Mouse (Mus musculus) c-Kit-positive CD71-positive TER-119-positive erythroid progenitor cells, embryonic 14.5 days (primary cell): Measurements from ENCODE around the gene Gm13723.

Source experiments
- DNase-seq: peaks from one replicate; pipeline ENCODE4 v3.0.0-alpha.2; 2013; ENCODE audit warnings: low spot score

The Gm13723 gene

GRCm38 (mm10) chr2:86874702-86875101 lies at the start of gene Gm13723:
Gene Gm13723 (minus strand): TSS chr2:86874802.
- no peak for DNase-seq

- DNase-seq: no peak
Measured at GRCm38 (mm10) chr2:86905647-86906046, 31.0 kb upstream of the Gm13723 start.

DNA sequence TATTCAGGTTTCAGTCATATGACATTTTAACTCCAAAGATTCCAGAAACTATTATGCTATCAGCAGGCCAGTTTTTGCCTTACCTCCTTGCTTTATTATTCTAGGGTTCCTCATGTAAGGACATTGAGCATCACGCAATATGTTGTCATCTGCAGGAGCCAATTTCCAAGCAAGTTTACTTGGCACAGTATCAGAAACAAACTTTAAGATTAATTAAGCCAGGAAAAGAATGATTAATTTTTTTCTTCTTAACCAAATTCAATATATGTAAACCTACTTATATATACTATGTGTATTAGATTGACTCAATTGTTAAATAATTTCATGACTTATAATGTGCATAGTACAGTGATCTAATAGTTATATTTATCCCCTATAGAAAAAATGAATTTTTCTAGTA lies 17.5 kb upstream of the Gm13723 start, which contains the start of gene Olfr1097:
Gene Olfr1097, minus strand, starts transcription at position 101 of the 400 bp plus-strand sequence.
- DNase-seq: no peak

DNA sequence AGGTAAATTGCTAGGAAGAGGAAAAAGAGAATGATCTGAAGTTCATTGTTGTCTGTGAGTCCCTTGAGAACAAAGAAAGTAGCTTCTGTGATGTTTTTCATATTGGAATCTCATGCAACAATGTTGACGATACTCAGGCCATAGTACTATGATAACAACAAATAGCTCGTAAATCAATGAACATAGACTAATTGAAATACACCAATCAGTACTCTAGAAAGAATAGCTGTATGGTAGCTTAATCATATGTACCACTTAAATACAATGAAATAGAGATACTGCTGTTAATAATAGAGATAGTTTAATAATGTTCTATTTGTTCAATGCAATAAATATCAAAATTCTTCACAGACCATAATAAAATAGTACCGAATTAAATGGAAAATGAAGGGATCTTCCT lies 23.0 kb downstream of the Gm13723 start, which contains the start of gene Olfr1095:
Gene Olfr1095, minus strand, starts transcription at position 101 of the 400 bp plus-strand sequence.
- no peak for DNase-seq

DNA sequence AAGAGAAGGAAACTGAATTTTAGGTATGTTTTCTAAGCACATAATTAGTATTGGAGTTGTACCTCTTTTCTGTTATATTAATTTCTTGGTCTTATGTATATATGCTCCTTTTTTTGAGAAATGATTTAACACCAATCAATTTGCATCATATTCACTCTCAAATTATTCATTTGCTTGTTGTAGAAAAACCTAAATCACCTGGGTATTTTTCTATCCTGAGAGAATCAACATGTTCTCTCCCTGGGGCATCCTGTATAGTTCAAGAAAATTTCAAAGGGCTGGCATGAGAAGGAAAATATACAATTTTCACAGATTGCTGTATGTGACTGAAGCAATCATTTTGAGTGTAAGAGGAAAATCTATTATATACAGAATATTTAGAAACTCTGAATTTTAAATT lies 50.2 kb downstream of the Gm13723 start, which contains the start of gene Olfr1094:
Gene Olfr1094, plus strand, starts transcription at position 301 of the 400 bp plus-strand sequence.
- DNase-seq: no peak
